Mouse (Mus musculus) bone marrow, adult 2 months (tissue): ENCODE results near the gene Hivep3. TPM values are rescaled to one million over a fixed set of nuclear protein-coding genes. Genes with fewer than 3 reads are reported as not detected.

Experiments
- H3K27ac ChIP-seq: fragments of 200-500 bp; 2 replicates; pipeline ENCODE4 v1.5.1; 2012; ENCODE audit warnings: low read depth, mild to moderate bottlenecking, control low read depth, inconsistent platforms, low read length; ENCODE audit not compliant: control insufficient read depth, poor library complexity, insufficient read depth
- H3K4me1 ChIP-seq: fragments of 200-500 bp; 2 replicates; pipeline ENCODE4 v1.6.1; 2011; ENCODE audit warnings: low read length; ENCODE audit not compliant: control insufficient read depth, insufficient read depth
- H3K4me3 ChIP-seq: fragments of 200-500 bp; replicated peaks from 2 replicates; pipeline ENCODE3; 2011; ENCODE audit warnings: mild to moderate bottlenecking, low read depth, low read length, control low read depth; ENCODE audit not compliant: control insufficient read depth
- CTCF ChIP-seq: fragments of 200-500 bp; IDR thresholded peaks from 2 replicates; pipeline ENCODE4 v1.5.1; 2011; ENCODE audit warnings: low read length, control low read depth; ENCODE audit not compliant: control insufficient read depth, insufficient read depth
- POLR2A ChIP-seq: fragments of 200-500 bp; IDR thresholded peaks from 2 replicates; pipeline ENCODE4 v1.6.1; 2011; ENCODE audit warnings: low read depth, mild to moderate bottlenecking, control low read depth, low read length, borderline replicate concordance; ENCODE audit not compliant: control insufficient read depth
- WGBS: fragments of 180-500 bp; shearing (Covaris S2); methylation state at CpG from one replicate; pipeline ENCODE4 v1.1.7; 2018; 5-methylcytosine and 5-hydroxymethylcytosine counted together
- polyA plus RNA-seq: library from polyadenylated mRNA; stranded (reverse); fragments of >200 nt; gene quantifications from 2 replicates; pipeline ENCODE4 v1.2.4, GENCODE M21; 2011; ENCODE audit warnings: low replicate concordance; ENCODE audit not compliant: missing spikeins, insufficient read depth, insufficient read length

The Hivep3 gene
- polyA plus RNA-seq, 1 experiment, result 7.3 TPM

- Histone ChIP-seq H3K27ac (no peak overlapping the region), H3K4me1 (no peaks in the 10 kb centered on the region), H3K4me3 (no peak overlapping the region)
- 80% methylated on average over 3 of the region's 3 CpGs for WGBS
- TF ChIP-seq POLR2A (no peak), CTCF (no peak)
Observed at GRCm38 (mm10) chr4:120106362-120106761, 372.8 kb downstream of the Hivep3 start.

DNA sequence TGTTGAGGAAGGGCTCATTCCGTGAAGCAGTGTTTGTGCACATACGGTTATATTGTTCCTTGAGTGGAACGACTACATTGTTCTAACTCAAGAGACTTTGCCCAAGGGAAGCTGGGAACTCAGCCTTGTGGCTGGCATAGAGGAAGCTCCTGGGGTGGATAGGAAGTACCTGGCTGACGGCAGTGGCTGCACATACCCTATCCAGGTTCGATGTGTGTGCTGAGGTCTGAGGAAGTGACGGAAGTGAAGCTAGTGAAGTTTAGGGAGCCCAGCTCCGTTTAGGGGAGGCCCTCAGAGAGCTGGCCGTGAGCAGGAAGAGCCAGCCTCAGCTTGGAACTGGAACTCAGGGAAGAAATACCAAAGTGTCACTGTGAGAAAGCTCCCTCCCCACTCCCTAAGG, 374.2 kb downstream of the Hivep3 start:
- H3K4me3 ChIP-seq, result no peak overlapping the region
- H3K27ac ChIP-seq, result no peak overlapping the region
- 22% methylated on average over 8 of the region's 8 CpGs for WGBS
- no peak for TF ChIP-seq CTCF
- no peak for TF ChIP-seq POLR2A
- H3K4me1 ChIP-seq, result no peaks in the 10 kb centered on the region

GRCm38 (mm10) chr4:120115516-120115915, 381.9 kb downstream of the Hivep3 start:
- 84% methylated on average over 3 of the region's 3 CpGs for WGBS

GRCm38 (mm10) chr4:120116312-120116711, 382.7 kb downstream of the Hivep3 start:
- H3K4me1 ChIP-seq, result no peaks in the 10 kb centered on the region
- TF ChIP-seq CTCF, result no peak
- TF ChIP-seq POLR2A, result no peak
- no peak overlapping the region for H3K4me3 ChIP-seq
- WGBS, result 4% methylated on average over 1 of the region's 1 CpGs
- H3K27ac ChIP-seq, result no peak overlapping the region

More at GRCm38 (mm10) chr4:120115516-120115915, 381.9 kb downstream of the Hivep3 start:
- no peak overlapping the region for H3K4me3 ChIP-seq
- H3K4me1 ChIP-seq, result no peaks in the 10 kb centered on the region
- TF ChIP-seq CTCF, result no peak
- TF ChIP-seq POLR2A, result no peak
- no peak overlapping the region for H3K27ac ChIP-seq

GRCm38 (mm10) chr4:120120276-120120675, 386.7 kb downstream of the Hivep3 start:
- TF ChIP-seq POLR2A, result no peak
- peak; percentile 74 for TF ChIP-seq CTCF
- 23% methylated on average over 8 of the region's 8 CpGs for WGBS

DNA sequence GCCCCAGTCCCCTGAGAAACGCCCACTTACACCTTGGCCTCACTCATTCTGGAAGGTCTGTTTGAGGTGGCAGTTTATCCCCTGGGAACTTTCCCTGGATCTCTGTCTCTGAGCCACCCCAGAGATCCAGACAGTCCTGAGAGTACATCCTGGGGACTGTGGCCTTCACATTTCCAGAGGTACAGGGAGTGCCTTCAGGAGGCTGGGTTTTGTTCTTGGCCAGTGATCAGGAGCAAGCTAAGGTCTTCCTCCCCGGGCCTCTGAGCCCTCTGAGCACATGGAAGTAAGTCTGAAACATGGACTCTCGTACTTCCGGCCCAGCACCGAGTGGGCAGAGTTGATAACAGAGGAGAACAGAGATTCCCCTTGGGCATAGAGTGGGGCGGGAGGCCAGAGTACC, 391.1 kb downstream of the Hivep3 start:
- Histone ChIP-seq H3K4me1 (no peaks in the 10 kb centered on the region), H3K4me3 (no peak overlapping the region), H3K27ac (no peak overlapping the region)
- TF ChIP-seq CTCF, result no peak
- TF ChIP-seq POLR2A, result no peak
- WGBS, result 59% methylated on average over 6 of the region's 6 CpGs

More at GRCm38 (mm10) chr4:120120276-120120675, 386.7 kb downstream of the Hivep3 start:
- Histone ChIP-seq H3K27ac (no peak overlapping the region), H3K4me1 (no peaks in the 10 kb centered on the region), H3K4me3 (no peak overlapping the region)

DNA sequence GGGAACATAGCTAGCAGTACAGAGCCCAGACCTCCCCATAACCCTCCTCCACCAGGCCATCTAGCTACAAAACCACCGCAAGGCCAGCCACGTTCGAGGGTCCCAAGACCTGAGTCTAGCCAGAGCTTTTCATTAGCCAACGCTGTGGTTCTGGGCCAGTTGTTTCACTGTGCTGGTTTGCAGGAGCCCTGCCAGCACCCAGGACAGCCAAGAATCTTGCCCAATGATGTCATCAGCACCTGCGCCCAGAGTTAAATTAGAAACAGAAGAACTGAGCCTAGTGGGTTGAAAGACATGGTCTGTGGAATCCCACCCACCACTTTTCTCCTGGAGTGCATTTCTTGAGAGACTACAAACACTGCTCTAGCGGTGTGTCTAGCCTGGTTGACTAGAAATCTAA, 392.5 kb downstream of the Hivep3 start:
- no peak overlapping the region for H3K27ac ChIP-seq
- TF ChIP-seq CTCF (no peak), POLR2A (no peak)
- WGBS, result 86% methylated on average over 6 of the region's 6 CpGs
- H3K4me3 ChIP-seq, result no peak overlapping the region
- H3K4me1 ChIP-seq, result no peaks in the 10 kb centered on the region

DNA sequence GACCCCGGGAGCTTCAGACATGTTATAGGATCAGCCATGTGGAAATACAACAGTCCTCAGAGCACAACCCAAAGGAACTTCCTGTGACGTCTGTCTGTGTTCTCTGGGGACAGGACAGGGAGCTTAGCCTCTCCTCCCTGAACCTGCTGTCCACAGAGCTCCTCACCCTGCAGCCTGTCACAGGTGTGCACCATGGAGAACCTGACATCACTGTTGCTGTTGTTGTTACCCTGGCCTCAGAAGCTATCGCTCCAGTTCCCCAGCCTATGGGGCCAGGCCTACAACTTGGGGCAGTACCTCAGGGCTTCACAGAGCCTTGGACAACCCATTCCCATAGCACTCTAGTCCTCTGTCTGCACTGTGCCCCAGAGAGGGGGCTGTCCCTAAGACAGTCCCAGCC, 393.7 kb downstream of the Hivep3 start:
- Histone ChIP-seq H3K4me3 (no peak overlapping the region), H3K27ac (no peak overlapping the region), H3K4me1 (no peaks in the 10 kb centered on the region)
- WGBS, result 77% methylated on average over 3 of the region's 3 CpGs
- TF ChIP-seq POLR2A (no peak), CTCF (no peak)

- WGBS, result 57% methylated on average over 4 of the region's 4 CpGs
Observed at GRCm38 (mm10) chr4:120128033-120128432, 394.4 kb downstream of the Hivep3 start.

More at GRCm38 (mm10) chr4:120128033-120128432, 394.4 kb downstream of the Hivep3 start:
- H3K27ac ChIP-seq, result no peak overlapping the region
- no peak overlapping the region for H3K4me3 ChIP-seq
- TF ChIP-seq CTCF (no peak), POLR2A (no peak)
- no peaks in the 10 kb centered on the region for H3K4me1 ChIP-seq
